Mouse (Mus musculus) Patski (cell line): ENCODE results near the gene Pfn1. TPM values are rescaled to one million over a fixed set of nuclear protein-coding genes. Genes with fewer than 3 reads are reported as not detected.

Experiments
- ATAC-seq: fragments of 100-300 bp; one replicate; pipeline ENCODE4 v1.8.0; 2021
- CTCF ChIA-PET: fragments of 350-600 bp; sonication (Branson Sonifier 250); formaldehyde crosslinking; loops from one replicate; lab custom pipeline; 2022; ENCODE audit warnings: inconsistent platforms; lab: Charles Lee
- POLR2A ChIA-PET: fragments of 350-600 bp; sonication (Branson Sonifier 250); formaldehyde crosslinking; loops from one replicate; lab custom pipeline; 2022; ENCODE audit warnings: antibody characterized with exemption, inconsistent platforms; lab: Charles Lee
- DNase-seq: peaks from one replicate; pipeline ENCODE4 v3.0.0-alpha.2; 2011; ENCODE audit warnings: low read depth, low spot score
- H3K27me3 ChIP-seq: fragments of 371-371 bp; one replicate; pipeline ENCODE4 v1.5.1; 2021
- CTCF ChIP-seq: fragments of 100-300 bp; IDR thresholded peaks from one replicate; pipeline ENCODE4 v1.5.1; 2021
- in situ Hi-C: fragments of 300-500 bp; cut with MboI; formaldehyde crosslinking; loops from 3 replicates; pipeline ENCODE4 v1.11.1; 2018; ENCODE audit warnings: low pct_unique_long_range_greater_than_20kb, mixed read lengths
- polyA plus RNA-seq: library from polyadenylated mRNA; unstranded; gene quantifications from one replicate; pipeline ENCODE4 v1.2.3, GENCODE M21; 2021

Gene Pfn1
- polyA plus RNA-seq, 1 experiment from 2014 or later: 1,032 TPM

DNA sequence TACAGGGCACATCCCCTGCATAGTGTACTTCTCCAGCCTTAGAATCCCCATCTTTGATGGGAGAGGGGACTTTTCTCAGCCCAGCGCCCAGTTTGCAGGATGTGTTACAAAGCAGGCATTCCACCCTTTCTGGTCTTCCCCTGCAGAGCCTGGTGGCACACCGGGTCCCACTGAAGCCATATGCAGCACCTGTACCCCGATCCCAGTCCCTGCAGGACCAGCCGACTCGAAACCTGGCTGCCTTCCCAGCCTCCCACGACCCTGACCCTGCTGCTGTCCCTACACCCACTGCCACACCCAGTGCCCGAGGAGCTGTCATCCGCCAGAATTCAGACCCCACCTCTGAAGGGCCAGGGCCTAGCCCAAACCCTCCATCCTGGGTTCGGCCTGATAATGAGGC, 46.8 kb downstream of the Pfn1 start:
- TF ChIP-seq CTCF: no peak

DNA sequence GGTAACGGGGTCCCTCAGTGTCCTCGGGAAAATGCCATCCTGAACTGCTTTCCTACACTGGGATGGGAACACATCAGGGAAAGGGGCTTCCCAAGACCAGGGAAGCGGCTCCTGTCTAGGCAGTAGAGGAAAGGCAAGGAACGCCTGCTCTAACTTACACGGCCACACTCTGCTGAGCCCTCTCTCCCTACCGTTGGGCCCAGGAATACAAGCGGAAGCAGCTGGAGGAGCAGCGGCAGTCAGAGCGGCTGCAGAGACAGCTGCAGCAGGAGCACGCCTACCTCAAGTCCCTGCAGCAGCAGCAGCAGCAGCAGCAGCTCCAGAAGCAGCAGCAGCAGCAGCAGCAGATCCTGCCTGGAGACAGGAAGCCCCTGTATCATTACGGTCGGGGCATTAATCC, 47.7 kb downstream of the Pfn1 start:
- in situ Hi-C loops: loop anchor here (5.0 kb wide), 1 partner anchor 89 kb away; the partner anchor contains the start of gene Gltpd2
- no peak for TF ChIP-seq CTCF
- ChIA-PET POLR2A (no interaction called here), CTCF (no interaction called here)
- ATAC-seq (no peak), DNase-seq (no peak)
- H3K27me3 ChIP-seq: no peaks in the 10 kb centered on the region

More for the DNA sequence above, 46.8 kb downstream of the Pfn1 start:
- POLR2A ChIA-PET: no interaction called here
- ATAC-seq (no peak), DNase-seq (no peak)
- CTCF ChIA-PET: no interaction called here
- no peaks in the 10 kb centered on the region for H3K27me3 ChIP-seq
- in situ Hi-C loops: loop anchor here (5.0 kb wide), 1 partner anchor 90 kb away; the partner anchor contains the start of gene Gltpd2

DNA sequence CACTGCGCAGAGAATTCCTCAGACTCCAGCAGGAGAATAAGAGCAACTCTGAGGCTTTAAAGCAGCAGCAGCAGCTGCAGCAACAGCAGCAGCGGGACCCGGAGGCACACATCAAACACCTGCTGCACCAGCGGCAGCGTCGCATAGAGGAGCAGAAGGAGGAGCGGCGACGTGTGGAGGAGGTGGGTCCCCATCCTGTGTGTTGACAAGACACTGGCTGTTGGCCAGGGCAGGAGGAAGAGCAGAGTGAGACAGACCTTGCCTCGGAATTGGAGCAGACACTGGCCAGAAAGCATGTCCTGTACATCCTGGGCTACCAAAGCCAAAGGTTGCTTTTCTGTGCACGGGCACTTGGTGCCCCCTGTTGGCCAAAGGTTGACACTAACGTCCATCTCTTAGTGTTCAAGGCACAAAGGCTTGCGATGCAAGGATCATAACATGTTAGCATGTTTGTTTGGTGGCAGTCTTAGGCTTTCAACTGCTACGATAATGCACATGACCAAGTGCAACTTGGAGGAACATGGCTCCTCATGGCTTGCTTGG, 49.3 kb downstream of the Pfn1 start:
- in situ Hi-C loops: loop anchor here (5.0 kb wide), 1 partner anchor 88 kb away; the partner anchor contains the start of gene Gltpd2
- ChIA-PET POLR2A (interaction anchor here (0.6 kb wide), 2 partner anchors 42 to 98 kb away, joined by 3 read pairs; no protein-coding TSS in a partner anchor), CTCF (no interaction called here)
- no peaks in the 10 kb centered on the region for H3K27me3 ChIP-seq
- DNase-seq (no peak), ATAC-seq (no peak)
- no peak for TF ChIP-seq CTCF

Other genes starting within 250 kb of the Pfn1 start
- 31.0 TPM for gene Pelp1, start 244.6 kb downstream of the Pfn1 start, polyA plus RNA-seq
- gene Arrb2, start 222.0 kb downstream of the Pfn1 start, polyA plus RNA-seq: 22.5 TPM
- 41.3 TPM for gene Med11, start 202.7 kb downstream of the Pfn1 start, polyA plus RNA-seq
- gene Zmynd15, start 195.2 kb downstream of the Pfn1 start, polyA plus RNA-seq: 3.5 TPM
- 32.7 TPM for gene Cxcl16, start 194.7 kb downstream of the Pfn1 start, polyA plus RNA-seq
- 0.41 TPM for gene Tm4sf5, start 149.4 kb downstream of the Pfn1 start, polyA plus RNA-seq
- gene Vmo1, start 140.0 kb downstream of the Pfn1 start, polyA plus RNA-seq: not detected
- not detected for gene Gltpd2, start 135.4 kb downstream of the Pfn1 start, polyA plus RNA-seq
- gene Psmb6, start 129.3 kb downstream of the Pfn1 start, polyA plus RNA-seq: 323 TPM
- gene Gm40193, start 121.7 kb downstream of the Pfn1 start, polyA plus RNA-seq: not detected
- 13.8 TPM for gene Pld2, start 114.6 kb downstream of the Pfn1 start, polyA plus RNA-seq
- gene Mink1, start 91.8 kb downstream of the Pfn1 start, polyA plus RNA-seq: 63.2 TPM
- not detected for gene 4930544D05Rik, start 38.8 kb downstream of the Pfn1 start, polyA plus RNA-seq
- not detected for gene Chrne, start 35.4 kb downstream of the Pfn1 start, polyA plus RNA-seq
- 0.39 TPM for gene Gp1ba, start 15.5 kb downstream of the Pfn1 start, polyA plus RNA-seq
- 37.0 TPM for gene Rnf167, start 7.4 kb downstream of the Pfn1 start, polyA plus RNA-seq
- 152 TPM for gene Slc25a11, start 7.2 kb downstream of the Pfn1 start, polyA plus RNA-seq
- gene Eno3, start 2.6 kb upstream of the Pfn1 start, polyA plus RNA-seq: 16.2 TPM
- gene Spag7, start 14.8 kb upstream of the Pfn1 start, polyA plus RNA-seq: 155 TPM
- 22.2 TPM for gene Camta2, start 33.5 kb upstream of the Pfn1 start, polyA plus RNA-seq
- gene Inca1, start 45.5 kb upstream of the Pfn1 start, polyA plus RNA-seq: 2.5 TPM
- 126 TPM for gene Kif1c, start 45.9 kb upstream of the Pfn1 start, polyA plus RNA-seq
- gene Zfp3, start 109.6 kb upstream of the Pfn1 start, polyA plus RNA-seq: 7.9 TPM
- gene Scimp, start 157.9 kb upstream of the Pfn1 start, polyA plus RNA-seq: 0.05 TPM
- 48.8 TPM for gene Rabep1, start 190.1 kb upstream of the Pfn1 start, polyA plus RNA-seq